ENCODE assay signal across 8 mouse cellular contexts in genomic region chr11:106037418-106037751, GRCm38 (mm10). TPM values are rescaled to one million over a fixed set of nuclear protein-coding genes. Genes with fewer than 3 reads are reported as not detected.
DNase-seq lines count a peak whose midpoint lies in the region; ATAC-seq and TF ChIP-seq lines count a peak whose summit lies in the region.

No protein-coding gene starts in this region.

- ATAC-seq in kidney, embryonic 14.5 days (ENCODE audit: low FRiP score, low TSS enrichment) = peak; percentile 34
- no peak for ATAC-seq in liver, embryonic 16.5 days (ENCODE audit: low read depth)
- no peak for ATAC-seq in monocyte, adult 5-6 weeks (replicated peaks; ENCODE audit: insufficient number of reproducible peaks, low FRiP score, low TSS enrichment, poor library complexity, severe bottlenecking)

- peak overlapping the region; percentile 91 for H3K27ac ChIP-seq in kidney, embryonic 14.5 days (ENCODE audit: low read depth, low read length)
- H3K27ac ChIP-seq in bone marrow macrophage, adult 2 months (ENCODE audit: insufficient read depth, low read depth, low read length) = peak overlapping the region; percentile 44
- H3K27ac ChIP-seq in forebrain, embryonic 10.5 days = peak overlapping the region; percentile 92
- H3K27ac ChIP-seq in liver, embryonic 16.5 days (ENCODE audit: low read length) = peak overlapping the region; percentile 90

- under 1% methylated on average over 13 of the region's 13 CpGs for WGBS in kidney, embryonic 14.5 days
- WGBS in forebrain, embryonic 10.5 days = 0% methylated on average over 13 of the region's 13 CpGs
- 0% methylated on average over 13 of the region's 13 CpGs for WGBS in liver, embryonic 16.5 days (ENCODE audit: insufficient replicate concordance)

- no peaks in the 10 kb centered on the region for H3K27me3 ChIP-seq in kidney, embryonic 14.5 days (ENCODE audit: control insufficient read depth, insufficient read depth, low read length)
- no peaks in the 10 kb centered on the region for H3K27me3 ChIP-seq in forebrain, embryonic 10.5 days (ENCODE audit: poor library complexity, severe bottlenecking)
- no peaks in the 10 kb centered on the region for H3K27me3 ChIP-seq in liver, embryonic 16.5 days (ENCODE audit: control insufficient read depth, insufficient read depth, low read depth, low read length)

- H3K4me1 ChIP-seq in kidney, embryonic 14.5 days (ENCODE audit: control insufficient read depth, insufficient read depth, low read length) = peaks cover 12% of the 10 kb centered on the region; the same call in 1 of the 2 replicates
- H3K4me1 ChIP-seq in bone marrow macrophage, adult 2 months (ENCODE audit: control insufficient read depth, insufficient read depth, low read length) = peaks cover 14% of the 10 kb centered on the region
- H3K4me1 ChIP-seq in forebrain, embryonic 10.5 days = peaks cover 33% of the 10 kb centered on the region
- peaks cover 30% of the 10 kb centered on the region for H3K4me1 ChIP-seq in liver, embryonic 16.5 days (ENCODE audit: control insufficient read depth, low read depth, low read length)

- DNase-seq in kidney, adult 11 months = no peak
- DNase-seq in forebrain, embryonic 10.5 days (ENCODE audit: extremely low spot score, low spot score) = peak; percentile 54
- DNase-seq in kidney, postnatal 10 days = peak; percentile 60
- peak; percentile 56 for DNase-seq in right cerebral cortex, adult 18-20 months

- no peak for TF ChIP-seq POLR2A in bone marrow macrophage, adult 2 months (IDR thresholded peaks at IDR 0.05; ENCODE audit: borderline replicate concordance, low read depth, low read length)

- no peaks in the 10 kb centered on the region for H3K9me3 ChIP-seq in kidney, embryonic 14.5 days (ENCODE audit: control insufficient read depth, low read length)
- H3K9me3 ChIP-seq in forebrain, embryonic 10.5 days = no peaks in the 10 kb centered on the region
- H3K9me3 ChIP-seq in liver, embryonic 16.5 days (replicated peaks; ENCODE audit: control insufficient read depth, low read length) = no peaks in the 10 kb centered on the region

- no peaks in the 10 kb centered on the region for H3K36me3 ChIP-seq in kidney, embryonic 14.5 days (ENCODE audit: control insufficient read depth, insufficient read depth, low read length)
- 0 out of 2 replicates have a peak, but pooled peaks cover 10% of the 10 kb centered on the region for H3K36me3 ChIP-seq in forebrain, embryonic 10.5 days (replicated peaks)
- H3K36me3 ChIP-seq in liver, embryonic 16.5 days (ENCODE audit: control insufficient read depth, insufficient read depth) = no peaks in the 10 kb centered on the region

- H3K4me3 ChIP-seq in kidney, embryonic 14.5 days (ENCODE audit: low read length) = peak overlapping the region; percentile 76
- H3K4me3 ChIP-seq in bone marrow macrophage, adult 2 months (ENCODE audit: insufficient read depth, low read length) = peak overlapping the region; percentile 89
- peak overlapping the region; percentile 97 for H3K4me3 ChIP-seq in forebrain, embryonic 10.5 days
- H3K4me3 ChIP-seq in liver, embryonic 16.5 days (ENCODE audit: low read depth, low read length) = peak overlapping the region; percentile 100

- H3K9ac ChIP-seq in kidney, embryonic 14.5 days (ENCODE audit: low read depth, low read length) = peak overlapping the region; percentile 91
- peak overlapping the region; percentile 97 for H3K9ac ChIP-seq in liver, embryonic 16.5 days (ENCODE audit: low read depth, low read length)

- H3K4me2 ChIP-seq in kidney, embryonic 14.5 days (replicated peaks; ENCODE audit: low read depth, low read length) = peak overlapping the region; percentile 78
- H3K4me2 ChIP-seq in liver, embryonic 16.5 days (ENCODE audit: low read depth, low read length) = peak overlapping the region; percentile 87

- no peak for TF ChIP-seq CTCF in bone marrow macrophage, adult 2 months (IDR thresholded peaks at IDR 0.05; ENCODE audit: low read depth, low read length)

RNA-seq across cellular contexts. Expression of gene Dcaf7, which starts 0.7 kb away (rescaled TPM):
- polyA plus RNA-seq in kidney, embryonic 14.5 days (2014; fragmentation: Nextera tagmentation; extraction: Ambion mirVana) = 43.7 and 68.8 TPM in 2 replicates
- 48.8 and 55.3 TPM in 2 replicates for polyA plus RNA-seq in bone marrow macrophage, adult 2 months (2012; ENCODE audit: insufficient read depth, insufficient read length, missing spikeins)
- polyA plus RNA-seq in forebrain, embryonic 10.5 days (2016; fragmentation: Nextera tagmentation; extraction: Ambion mirVana) = 84.0 and 87.1 TPM in 2 replicates
- 25.1 and 27.5 TPM in 2 replicates for polyA plus RNA-seq in liver, embryonic 16.5 days (2015; fragmentation: Nextera tagmentation; extraction: Ambion mirVana)
- 35.3 to 62.0 TPM (median 35.7 TPM) in 3 replicates for total RNA-seq in monocyte, adult 5-6 weeks (2017)

RNA-seq across cellular contexts. Expression of gene Taco1, which starts 28.5 kb away (rescaled TPM):
- polyA plus RNA-seq in kidney, embryonic 14.5 days (2014; fragmentation: Nextera tagmentation; extraction: Ambion mirVana) = 10.3 and 11.3 TPM in 2 replicates
- polyA plus RNA-seq in bone marrow macrophage, adult 2 months (2012; ENCODE audit: insufficient read depth, insufficient read length, missing spikeins) = 7.2 and 7.6 TPM in 2 replicates
- 15.1 and 15.4 TPM in 2 replicates for polyA plus RNA-seq in forebrain, embryonic 10.5 days (2016; fragmentation: Nextera tagmentation; extraction: Ambion mirVana)
- 5.6 and 6.4 TPM in 2 replicates for polyA plus RNA-seq in liver, embryonic 16.5 days (2015; fragmentation: Nextera tagmentation; extraction: Ambion mirVana)
- total RNA-seq in monocyte, adult 5-6 weeks (2017) = 9.0 to 12.7 TPM (median 10.2 TPM) in 3 replicates

RNA-seq across cellular contexts. Expression of gene Kcnh6, which starts 29.5 kb away (rescaled TPM):
- 0.10 and 0.14 TPM in 2 replicates for polyA plus RNA-seq in kidney, embryonic 14.5 days (2014; fragmentation: Nextera tagmentation; extraction: Ambion mirVana)
- polyA plus RNA-seq in bone marrow macrophage, adult 2 months (2012; ENCODE audit: insufficient read depth, insufficient read length, missing spikeins) = not detected in 2 replicates
- polyA plus RNA-seq in forebrain, embryonic 10.5 days (2016; fragmentation: Nextera tagmentation; extraction: Ambion mirVana) = 0.39 and 0.58 TPM in 2 replicates
- polyA plus RNA-seq in liver, embryonic 16.5 days (2015; fragmentation: Nextera tagmentation; extraction: Ambion mirVana) = 0.05 and 0.08 TPM in 2 replicates
- 0.97 TPM in 1 of 3 replicates, not detected in the others for total RNA-seq in monocyte, adult 5-6 weeks (2017)

RNA-seq across cellular contexts. Expression of gene Ace3, which starts 42.9 kb away (rescaled TPM):
- not detected in 2 replicates for polyA plus RNA-seq in kidney, embryonic 14.5 days (2014; fragmentation: Nextera tagmentation; extraction: Ambion mirVana)
- polyA plus RNA-seq in bone marrow macrophage, adult 2 months (2012; ENCODE audit: insufficient read depth, insufficient read length, missing spikeins) = not detected in 2 replicates
- not detected in 2 replicates for polyA plus RNA-seq in forebrain, embryonic 10.5 days (2016; fragmentation: Nextera tagmentation; extraction: Ambion mirVana)
- polyA plus RNA-seq in liver, embryonic 16.5 days (2015; fragmentation: Nextera tagmentation; extraction: Ambion mirVana) = not detected in 2 replicates
- total RNA-seq in monocyte, adult 5-6 weeks (2017) = 0.19 TPM in 1 of 3 replicates, not detected in the others

RNA-seq across cellular contexts. Expression of gene Map3k3, which starts 47.0 kb away (rescaled TPM):
- polyA plus RNA-seq in kidney, embryonic 14.5 days (2014; fragmentation: Nextera tagmentation; extraction: Ambion mirVana) = 23.2 and 25.7 TPM in 2 replicates
- 67.0 and 70.9 TPM in 2 replicates for polyA plus RNA-seq in bone marrow macrophage, adult 2 months (2012; ENCODE audit: insufficient read depth, insufficient read length, missing spikeins)
- polyA plus RNA-seq in forebrain, embryonic 10.5 days (2016; fragmentation: Nextera tagmentation; extraction: Ambion mirVana) = 16.1 and 18.2 TPM in 2 replicates
- polyA plus RNA-seq in liver, embryonic 16.5 days (2015; fragmentation: Nextera tagmentation; extraction: Ambion mirVana) = 2.4 and 3.6 TPM in 2 replicates
- total RNA-seq in monocyte, adult 5-6 weeks (2017) = 105 to 136 TPM (median 123 TPM) in 3 replicates
